Comparison of ENCODE assay signal across 8 mouse cellular contexts in genomic region chr13:103920933-103921830, GRCm38 (mm10). TPM values are rescaled to one million over a fixed set of nuclear protein-coding genes. Genes with fewer than 3 reads are reported as not detected.
DNase-seq lines count a peak whose midpoint lies in the region; ATAC-seq lines count a peak whose summit lies in the region.

No protein-coding gene starts in this region.

- intact Hi-C loops in gastrocnemius, postnatal 14 days (cut with DNase I; ENCODE audit: low total_unique reads), result loop anchor here (10.0 kb wide), 1 partner anchor 124 kb away; no protein-coding TSS in a partner anchor
- intact Hi-C loops in left cerebral cortex, postnatal 14 days (cut with DNase I), result loop anchor here (5.0 to 10.0 kb wide), 3 partner anchors 111 to 194 kb away; no protein-coding TSS in a partner anchor

- no peaks in the 10 kb centered on the region for H3K27me3 ChIP-seq in intestine, embryonic 14.5 days (replicated peaks; ENCODE audit: control insufficient read depth, insufficient read depth, low read length)

- DNase-seq in adipocyte (ENCODE audit: low spot score), result peak; percentile 78
- peak; percentile 87 for DNase-seq in embryo, embryonic 10.5 days (ENCODE audit: low spot score)
- DNase-seq in gastrocnemius, postnatal 14 days, result peak; percentile 91
- peak; percentile 92 for DNase-seq in intestine, embryonic 14.5 days (ENCODE audit: low spot score)
- peak; percentile 74 to 77 for DNase-seq in left cerebral cortex, postnatal 14 days (ENCODE audit: low spot score in 2 of 2)
- DNase-seq in right cerebral cortex, postnatal 36 days (ENCODE audit: low spot score in 2 of 2), result peak; percentile 62 to 65
- DNase-seq in urinary bladder, postnatal 4 days (ENCODE audit: low spot score in 2 of 2), result peak; percentile 84 to 89

- ATAC-seq in intestine, embryonic 14.5 days (replicated peaks; ENCODE audit: low FRiP score, low TSS enrichment, low read depth), result peak; percentile 95
- peak; percentile 70 for ATAC-seq in megakaryocyte-erythroid progenitor cell, adult 5-6 weeks (replicated peaks; ENCODE audit: low FRiP score, low TSS enrichment, poor library complexity, severe bottlenecking)

- WGBS in intestine, embryonic 14.5 days, result under 1% methylated on average over 108 of the region's 125 CpGs

- peak overlapping the region; percentile 100 for H3K9ac ChIP-seq in intestine, embryonic 14.5 days (ENCODE audit: low read length)

- H3K4me1 ChIP-seq in intestine, embryonic 14.5 days (replicated peaks; ENCODE audit: control insufficient read depth, insufficient read depth, low read length), result peaks cover 19% of the 10 kb centered on the region

- peak overlapping the region; percentile 94 for H3K4me2 ChIP-seq in intestine, embryonic 14.5 days (ENCODE audit: low read length)

- peak overlapping the region; percentile 97 for H3K4me3 ChIP-seq in intestine, embryonic 14.5 days (ENCODE audit: low read depth, low read length)

- no peaks in the 10 kb centered on the region for H3K36me3 ChIP-seq in intestine, embryonic 14.5 days (ENCODE audit: control insufficient read depth, insufficient read depth, low read length)

- no peaks in the 10 kb centered on the region for H3K9me3 ChIP-seq in intestine, embryonic 14.5 days (ENCODE audit: control insufficient read depth, low read length)

- peak overlapping the region; percentile 100 for H3K27ac ChIP-seq in intestine, embryonic 14.5 days (ENCODE audit: low read depth)

RNA-seq across cellular contexts. Expression of gene Erbin, which starts 0.9 kb away (rescaled TPM):
- 10 to 100 TPM; 41.2 to 43.2 TPM for total RNA-seq in gastrocnemius, postnatal 14 days (2021)
- 32.1 and 32.6 TPM in 2 replicates for polyA plus RNA-seq in intestine, embryonic 14.5 days (2014; fragmentation: Nextera tagmentation; extraction: Ambion mirVana)
- total RNA-seq in left cerebral cortex, postnatal 14 days (2021), result 10 to 100 TPM; 31.5 to 33.5 TPM
- 70.5 and 87.2 TPM in 2 replicates for total RNA-seq in megakaryocyte-erythroid progenitor cell, adult 5-6 weeks (2014; fragmentation: Nextera tagmentation)
- 111 and 152 TPM in 2 replicates for total RNA-seq in megakaryocyte-erythroid progenitor cell, adult 5-6 weeks (2017)

Comparison
In these comparisons a context has a peak if more than half of its experiments do, and no peak if none do; other contexts are left out.
1. Peak in every context shown above with its lines: DNase-seq, ATAC-seq, H3K4me3 ChIP-seq and H3K27ac ChIP-seq.